Mouse (Mus musculus) lung, postnatal 0 days (tissue): ENCODE results near the gene Ckmt1.

Experiments used
- CTCF ChIP-seq: IDR thresholded peaks from 2 replicates; pipeline ENCODE4 v1.5.1; 2016; ENCODE audit warnings: antibody characterized with exemption, mild to moderate bottlenecking
- EP300 ChIP-seq: IDR thresholded peaks from 2 replicates; pipeline ENCODE4 v1.6.1; 2016; ENCODE audit warnings: antibody characterized with exemption, mild to moderate bottlenecking, control low read depth

DNA sequence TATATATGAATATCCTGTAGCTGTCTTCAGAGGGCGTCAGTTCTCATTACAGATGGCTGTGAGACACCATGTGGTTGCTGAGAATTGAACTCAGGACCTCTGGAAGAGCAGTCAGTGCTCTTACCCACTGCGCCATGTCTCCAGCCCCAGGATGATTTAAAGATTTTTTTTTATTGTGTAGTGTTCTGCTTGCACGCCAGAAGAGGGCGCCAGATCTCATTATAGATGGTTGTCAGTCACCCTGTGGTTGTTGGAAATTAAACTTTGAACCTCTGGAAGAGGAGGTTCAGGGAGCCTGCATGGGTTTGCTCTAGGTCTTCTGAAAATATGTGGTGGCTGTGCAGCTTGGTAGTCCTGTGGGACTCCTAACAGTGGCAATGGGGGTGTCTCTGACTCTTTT is 50.6 kb downstream of the Ckmt1 start:
- no peak for TF ChIP-seq EP300
- peak; percentile 62 for TF ChIP-seq CTCF
